Mouse (Mus musculus) intestine, postnatal 0 days (tissue): Measurements from ENCODE around the gene Tiam1. TPM values are rescaled to one million over a fixed set of nuclear protein-coding genes. Genes with fewer than 3 reads are reported as not detected.

ENCODE experiments used
- ATAC-seq: fragments of 200-750 bp; cut with Nextera tagmentation; 2 replicates; pipeline ENCODE4 v1.8.0; 2017; ENCODE audit warnings: mild to moderate bottlenecking, moderate TSS enrichment, moderate library complexity
- H3K27ac ChIP-seq: fragments of 300-500 bp; sonication (generic); 2 replicates; pipeline ENCODE4 v1.5.1; 2014; ENCODE audit warnings: mild to moderate bottlenecking, low read depth, low read length, moderate library complexity
- H3K27me3 ChIP-seq: fragments of 300-500 bp; sonication (generic); replicated peaks from 2 replicates; pipeline ENCODE4 v1.6.1; 2014; ENCODE audit warnings: low read length, mixed read lengths; ENCODE audit not compliant: control insufficient read depth, insufficient read depth
- H3K36me3 ChIP-seq: fragments of 300-500 bp; sonication (generic); 2 replicates; pipeline ENCODE4 v1.6.1; 2014; ENCODE audit warnings: mild to moderate bottlenecking, moderate library complexity; ENCODE audit not compliant: control insufficient read depth, insufficient read depth
- H3K4me1 ChIP-seq: fragments of 300-500 bp; sonication (generic); replicated peaks from 2 replicates; pipeline ENCODE4 v1.6.1; 2014; ENCODE audit warnings: antibody characterized with exemption, low read length, mixed read lengths; ENCODE audit not compliant: control insufficient read depth, insufficient read depth
- H3K4me2 ChIP-seq: fragments of 300-500 bp; sonication (generic); replicated peaks from 2 replicates; pipeline ENCODE4 v1.6.1; 2014; ENCODE audit warnings: low read depth, mild to moderate bottlenecking, moderate library complexity
- H3K4me3 ChIP-seq: fragments of 300-500 bp; sonication (generic); 2 replicates; pipeline ENCODE4 v1.5.1; 2014; ENCODE audit warnings: low read depth, low read length
- H3K9ac ChIP-seq: fragments of 300-500 bp; sonication (generic); 2 replicates; pipeline ENCODE4 v1.6.1; 2014; ENCODE audit warnings: mild to moderate bottlenecking, low read depth, low read length
- H3K9me3 ChIP-seq: fragments of 300-500 bp; sonication (generic); 2 replicates; pipeline ENCODE4 v1.6.1; 2016; ENCODE audit warnings: mixed run types; ENCODE audit not compliant: control insufficient read depth
- CTCF ChIP-seq: sonication (generic); IDR thresholded peaks from 2 replicates; pipeline ENCODE4 v1.5.1; 2016; ENCODE audit warnings: low read depth, mild to moderate bottlenecking, control low read depth, antibody characterized with exemption, moderate library complexity
- WGBS: fragments of 180-500 bp; shearing (Covaris S2); extraction: QIAGEN DNeasy Blood & Tissue Kit; methylation state at CpG from one replicate; pipeline ENCODE4 v1.1.7; 2014; 5-methylcytosine and 5-hydroxymethylcytosine counted together
- polyA plus RNA-seq: library from polyadenylated mRNA; unstranded; fragments of >200 nt; fragmentation: Nextera tagmentation; extraction: Ambion mirVana; gene quantifications from 2 replicates; pipeline ENCODE4 v1.2.1, GENCODE M21; 2015

Gene Tiam1
- polyA plus RNA-seq, 1 experiment from 2014 or later = 3.3 TPM

DNA sequence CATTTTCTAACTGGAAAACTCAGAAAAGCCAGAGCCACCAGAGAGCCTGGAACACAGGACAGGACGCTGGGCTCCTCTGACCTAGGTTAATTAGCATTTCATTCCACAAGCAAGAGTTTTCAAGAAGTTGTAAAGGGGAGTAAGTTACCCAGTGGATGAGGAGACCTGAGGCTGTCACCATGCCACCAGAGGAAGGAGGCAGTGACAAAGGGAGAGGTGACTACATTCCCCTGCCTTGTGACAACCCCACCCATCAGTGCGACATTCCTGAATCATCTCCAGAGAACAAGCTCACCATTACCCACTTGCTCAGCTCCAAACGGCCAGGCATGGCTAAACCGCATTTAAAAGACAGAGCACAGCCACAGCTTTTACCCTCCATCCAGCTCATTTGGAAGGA, 324.9 kb downstream of the Tiam1 start:
- Histone ChIP-seq H3K27ac (no peak overlapping the region), H3K27me3 (no peaks in the 10 kb centered on the region), H3K4me1 (no peaks in the 10 kb centered on the region), H3K4me3 (0 out of 2 replicates have a peak overlapping the region, but pooled peaks have one; percentile 32), H3K4me2 (no peak overlapping the region), H3K36me3 (no peaks in the 10 kb centered on the region), H3K9me3 (no peaks in the 10 kb centered on the region), H3K9ac (no peak overlapping the region)
- 55% methylated on average over 4 of the region's 4 CpGs for WGBS
- TF ChIP-seq CTCF = no peak
- ATAC-seq = no peak

DNA sequence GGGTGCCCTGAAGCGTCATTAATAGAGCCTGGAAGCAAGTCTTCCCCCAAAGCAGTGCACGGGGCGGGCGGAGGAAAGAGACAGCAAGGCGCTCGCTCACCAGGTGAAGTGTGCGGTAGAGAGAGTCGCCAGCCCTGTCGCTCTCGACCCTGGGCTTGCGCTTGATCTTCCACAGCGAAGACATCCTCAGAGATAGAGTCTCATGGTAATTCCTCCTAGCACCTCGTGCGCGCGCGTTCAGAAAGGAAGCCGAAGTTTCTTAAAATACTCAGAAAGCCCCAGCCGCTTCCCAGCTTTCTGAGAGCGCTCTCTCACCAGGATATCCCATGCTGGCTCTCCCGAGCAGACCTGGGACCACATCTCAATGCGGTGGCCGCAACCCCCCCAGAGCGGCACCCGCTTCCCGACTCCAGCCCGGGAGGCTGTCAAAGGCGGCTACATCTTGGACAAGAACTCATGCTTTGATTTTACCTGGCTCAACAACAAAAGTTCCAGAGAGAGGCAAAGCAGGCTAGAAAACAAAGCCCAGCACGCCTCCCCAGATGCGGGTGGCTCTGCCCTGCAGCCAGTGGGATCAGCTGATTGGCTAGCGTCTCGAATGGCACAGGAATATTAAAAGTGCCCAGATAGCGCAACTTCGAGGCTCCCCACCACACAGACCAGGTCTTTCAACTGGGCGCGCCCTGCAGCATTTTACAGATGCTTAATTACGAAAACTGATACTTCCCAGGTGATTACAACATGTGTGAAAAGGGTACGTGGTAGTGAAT, 325.5 kb downstream of the Tiam1 start:
- 15% methylated on average over 38 of the region's 38 CpGs for WGBS
- Histone ChIP-seq H3K27ac (no peak overlapping the region), H3K4me1 (no peaks in the 10 kb centered on the region), H3K36me3 (no peaks in the 10 kb centered on the region), H3K27me3 (no peaks in the 10 kb centered on the region), H3K4me2 (peak overlapping the region; percentile 65), H3K9ac (no peak overlapping the region), H3K4me3 (peak overlapping the region; percentile 32), H3K9me3 (no peaks in the 10 kb centered on the region)
- TF ChIP-seq CTCF = no peak
- no peak for ATAC-seq

DNA sequence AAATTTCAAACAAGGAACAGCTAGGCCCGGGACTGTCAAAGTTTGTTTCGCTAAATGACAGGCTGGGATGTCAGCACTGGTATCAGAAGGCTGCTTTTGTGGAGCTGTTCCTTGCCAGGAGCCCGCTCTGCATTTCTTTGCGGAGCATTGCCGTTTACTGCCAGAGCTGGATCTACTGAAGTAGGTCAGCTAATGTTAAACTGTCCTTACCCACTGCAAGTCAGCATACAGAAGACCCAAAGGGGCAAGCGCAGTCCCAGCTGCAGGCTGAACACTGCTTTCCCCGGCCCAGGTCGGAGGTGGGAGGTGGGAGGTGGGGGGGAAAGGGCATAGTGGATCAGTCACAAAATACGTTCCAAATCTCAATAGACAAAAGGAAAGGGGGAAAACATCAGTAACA, 326.3 kb downstream of the Tiam1 start:
- no peak for TF ChIP-seq CTCF
- WGBS = 67% methylated on average over 9 of the region's 9 CpGs
- H3K27ac ChIP-seq = no peak overlapping the region
- H3K36me3 ChIP-seq = no peaks in the 10 kb centered on the region
- no peaks in the 10 kb centered on the region for H3K27me3 ChIP-seq
- H3K9ac ChIP-seq = no peak overlapping the region
- ATAC-seq = no peak
- no peak overlapping the region for H3K4me2 ChIP-seq
- no peaks in the 10 kb centered on the region for H3K4me1 ChIP-seq
- no peak overlapping the region for H3K4me3 ChIP-seq
- no peaks in the 10 kb centered on the region for H3K9me3 ChIP-seq

DNA sequence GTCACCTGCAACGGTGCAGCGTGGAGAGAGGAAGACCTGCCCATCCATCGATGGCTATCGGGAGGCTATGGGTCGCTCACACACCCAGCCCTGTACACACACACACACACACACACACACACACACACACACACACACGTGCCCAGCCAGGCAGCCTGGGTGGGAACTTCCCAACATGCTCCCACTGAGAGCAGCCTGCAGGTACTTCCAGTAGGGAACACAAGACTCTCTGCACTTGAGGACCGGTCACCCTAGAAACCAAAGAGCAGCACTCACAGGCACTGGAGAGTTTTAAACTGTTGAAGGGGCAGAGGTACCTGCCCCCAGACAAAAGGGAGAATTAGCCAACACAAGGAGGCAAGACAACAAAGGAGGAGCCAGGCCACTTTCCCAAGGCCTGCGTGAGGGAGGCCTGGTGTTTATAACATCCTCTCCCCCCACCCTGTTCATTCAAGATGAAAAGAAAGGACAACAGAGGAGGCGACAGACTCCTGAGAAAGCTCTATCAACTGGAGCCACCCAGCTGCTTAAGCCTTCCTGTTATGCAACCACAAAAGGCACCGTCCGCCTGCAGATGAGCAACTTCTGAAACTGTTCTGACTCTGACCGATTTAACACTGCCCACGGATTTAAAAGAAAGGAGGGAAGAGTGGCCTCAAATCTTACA, 326.9 kb downstream of the Tiam1 start:
- WGBS = 76% methylated on average over 13 of the region's 13 CpGs
- ATAC-seq = no peak

DNA sequence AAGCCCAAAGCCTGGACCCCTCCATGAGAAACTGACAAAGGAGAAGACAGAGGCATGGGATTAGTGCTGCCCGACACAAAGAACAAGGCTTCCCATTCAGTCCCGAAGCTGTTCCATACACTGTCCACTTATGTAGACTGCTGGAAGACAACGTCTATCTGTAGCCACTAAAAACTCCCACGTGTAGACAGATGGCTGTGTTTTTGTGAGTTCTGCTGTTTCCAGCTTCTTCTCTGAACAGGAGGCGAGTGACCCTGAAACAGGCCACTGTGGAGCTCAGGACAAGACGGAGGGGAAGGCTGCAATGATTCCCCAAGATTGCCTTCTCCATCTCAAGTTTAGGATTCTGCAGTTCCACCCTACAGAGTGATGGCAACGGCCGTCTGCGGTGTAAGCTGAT, 330.0 kb downstream of the Tiam1 start:
- Histone ChIP-seq H3K4me3 (no peak overlapping the region), H3K27ac (no peak overlapping the region)
- WGBS = 89% methylated on average over 9 of the region's 9 CpGs

More for the DNA sequence above, 326.9 kb downstream of the Tiam1 start:
- Histone ChIP-seq H3K9ac (no peak overlapping the region), H3K4me3 (no peak overlapping the region), H3K36me3 (0 out of 2 replicates have a peak, but pooled peaks cover under 1% of the 10 kb centered on the region), H3K27me3 (no peaks in the 10 kb centered on the region), H3K27ac (no peak overlapping the region), H3K4me2 (no peak overlapping the region), H3K9me3 (no peaks in the 10 kb centered on the region), H3K4me1 (no peaks in the 10 kb centered on the region)
- TF ChIP-seq CTCF = no peak

DNA sequence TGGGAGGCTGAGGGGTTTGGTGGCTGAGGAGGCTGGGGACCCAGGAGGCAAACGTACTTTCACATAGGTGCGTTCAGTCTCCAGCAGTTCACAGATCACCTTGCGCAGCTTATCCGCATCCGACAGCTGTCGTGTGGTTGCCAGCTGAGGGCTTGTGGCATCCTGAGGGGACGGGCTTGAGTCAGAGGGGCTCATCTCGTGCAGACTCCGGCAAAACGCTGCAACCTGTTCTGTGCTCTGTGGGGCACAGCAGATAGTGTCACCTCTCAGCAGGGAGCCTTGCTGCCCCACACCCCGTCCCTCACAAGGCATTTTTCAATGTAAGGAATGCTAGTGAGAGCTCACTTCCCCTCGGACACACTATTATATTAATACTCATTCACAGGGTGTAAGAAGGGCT, 330.7 kb downstream of the Tiam1 start:
- ATAC-seq = no peak
- 90% methylated on average over 12 of the region's 12 CpGs for WGBS
- H3K9ac ChIP-seq = no peak overlapping the region
- H3K9me3 ChIP-seq = no peaks in the 10 kb centered on the region
- no peak overlapping the region for H3K4me2 ChIP-seq
- H3K36me3 ChIP-seq = 0 out of 2 replicates have a peak, but pooled peaks cover 9% of the 10 kb centered on the region
- H3K27me3 ChIP-seq = no peaks in the 10 kb centered on the region
- no peak overlapping the region for H3K27ac ChIP-seq
- no peak overlapping the region for H3K4me3 ChIP-seq
- no peak for TF ChIP-seq CTCF
- no peaks in the 10 kb centered on the region for H3K4me1 ChIP-seq

More for the DNA sequence above, 330.0 kb downstream of the Tiam1 start:
- H3K36me3 ChIP-seq = 0 out of 2 replicates have a peak, but pooled peaks cover 9% of the 10 kb centered on the region
- H3K27me3 ChIP-seq = no peaks in the 10 kb centered on the region
- no peak overlapping the region for H3K9ac ChIP-seq
- H3K4me1 ChIP-seq = no peaks in the 10 kb centered on the region
- H3K9me3 ChIP-seq = no peaks in the 10 kb centered on the region
- no peak for TF ChIP-seq CTCF
- H3K4me2 ChIP-seq = no peak overlapping the region
- ATAC-seq = no peak
